Mouse (Mus musculus): ENCODE data around the gene Aff3. TPM values are rescaled to one million over a fixed set of nuclear protein-coding genes. Genes with fewer than 3 reads are reported as not detected.

The Aff3 gene
- polyA plus RNA-seq, 2 experiments: 0.18 to 0.22 TPM

DNA sequence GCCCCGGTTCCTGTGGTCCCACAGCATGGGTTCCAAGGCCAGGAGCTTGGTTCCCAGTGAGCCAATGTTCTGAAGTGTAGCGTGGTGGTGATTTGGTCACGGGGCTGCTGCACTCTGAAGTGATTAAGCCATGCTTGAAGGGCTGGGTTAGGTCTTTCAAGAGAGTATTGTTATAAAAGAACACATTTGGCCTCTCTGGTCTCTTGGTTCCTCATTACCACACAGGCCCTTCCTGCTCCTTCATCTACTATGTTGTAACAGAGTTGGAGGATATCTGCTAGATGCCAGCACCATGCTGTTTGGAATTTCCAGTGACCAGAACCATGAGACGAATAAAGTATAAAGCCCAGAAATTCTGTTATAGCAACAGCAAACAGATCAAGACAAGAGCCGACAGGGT, 431.6 kb downstream of the Aff3 start:
- Histone ChIP-seq H3K36me3 (replicated peaks; ENCODE audit: control insufficient read depth, insufficient read depth, low read depth) (no peaks in the 10 kb centered on the region), H3K9me3 (ENCODE audit: control insufficient read depth, low read length) (no peaks in the 10 kb centered on the region), H3K9ac (replicated peaks) (no peak overlapping the region), H3K4me2 (ENCODE audit: low read depth) (no peak overlapping the region), H3K27me3 (ENCODE audit: control insufficient read depth, insufficient read depth, low read length) (no peaks in the 10 kb centered on the region), H3K27ac (no peak overlapping the region), H3K4me1 (replicated peaks; ENCODE audit: control insufficient read depth in 2 of 2, insufficient read depth in 2 of 2, low read length in 1 of 2) (no peaks in the 10 kb centered on the region), H3K4me3 (ENCODE audit: insufficient read depth in 1 of 2, low read depth in 2 of 2, low read length in 2 of 2) (no peak overlapping the region)
- TF ChIP-seq CTCF (IDR thresholded peaks at IDR 0.05; ENCODE audit: low read depth) (no peak), EP300 (IDR thresholded peaks at IDR 0.05; ENCODE audit: low read depth) (no peak)
- no peak for ATAC-seq (ENCODE audit: insufficient read depth)
- no peak for DNase-seq (ENCODE audit: low read depth in 3 of 3, low spot score in 3 of 3)
- WGBS (ENCODE audit: insufficient replicate concordance): 67% methylated on average over 5 of the region's 5 CpGs

DNA sequence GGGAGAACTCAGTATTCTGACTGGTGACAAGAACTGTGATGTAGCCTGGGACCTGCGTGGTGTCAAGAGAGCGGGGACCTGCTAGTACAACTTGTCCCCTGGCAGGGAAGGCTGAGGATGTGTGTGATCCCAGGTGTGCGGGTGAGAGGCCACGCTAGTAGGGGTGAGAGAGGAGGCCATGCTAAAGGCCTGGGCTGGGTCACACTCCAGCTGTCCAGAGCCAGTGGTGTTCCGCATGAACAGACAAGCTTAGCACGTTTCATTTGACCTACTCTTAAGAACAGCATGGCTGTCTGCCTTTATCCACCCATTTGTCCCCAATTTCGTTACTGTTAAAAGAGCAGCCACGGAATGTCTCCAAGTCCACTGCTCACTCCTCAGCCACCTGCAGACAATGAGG, 434.7 kb downstream of the Aff3 start:
- TF ChIP-seq CTCF (IDR thresholded peaks at IDR 0.05; ENCODE audit: low read depth) (no peak), EP300 (IDR thresholded peaks at IDR 0.05; ENCODE audit: low read depth) (no peak)
- 73% methylated on average over 8 of the region's 8 CpGs for WGBS (ENCODE audit: insufficient replicate concordance)
- no peak for ATAC-seq (ENCODE audit: insufficient read depth)
- no peak overlapping the region for H3K9ac ChIP-seq (replicated peaks)
- H3K4me1 ChIP-seq (replicated peaks; ENCODE audit: control insufficient read depth in 2 of 2, insufficient read depth in 2 of 2, low read length in 1 of 2): no peaks in the 10 kb centered on the region
- H3K4me3 ChIP-seq (ENCODE audit: insufficient read depth in 1 of 2, low read depth in 2 of 2, low read length in 2 of 2): no peak overlapping the region
- H3K9me3 ChIP-seq (ENCODE audit: control insufficient read depth, low read length): peaks cover 3% of the 10 kb centered on the region; the same call in 1 of the 2 replicates
- H3K27ac ChIP-seq: no peak overlapping the region
- no peak for DNase-seq (ENCODE audit: low read depth in 3 of 3, low spot score in 3 of 3)
- H3K4me2 ChIP-seq (ENCODE audit: low read depth): no peak overlapping the region
- no peaks in the 10 kb centered on the region for H3K27me3 ChIP-seq (ENCODE audit: control insufficient read depth, insufficient read depth, low read length)
- no peaks in the 10 kb centered on the region for H3K36me3 ChIP-seq (replicated peaks; ENCODE audit: control insufficient read depth, insufficient read depth, low read depth)

DNA sequence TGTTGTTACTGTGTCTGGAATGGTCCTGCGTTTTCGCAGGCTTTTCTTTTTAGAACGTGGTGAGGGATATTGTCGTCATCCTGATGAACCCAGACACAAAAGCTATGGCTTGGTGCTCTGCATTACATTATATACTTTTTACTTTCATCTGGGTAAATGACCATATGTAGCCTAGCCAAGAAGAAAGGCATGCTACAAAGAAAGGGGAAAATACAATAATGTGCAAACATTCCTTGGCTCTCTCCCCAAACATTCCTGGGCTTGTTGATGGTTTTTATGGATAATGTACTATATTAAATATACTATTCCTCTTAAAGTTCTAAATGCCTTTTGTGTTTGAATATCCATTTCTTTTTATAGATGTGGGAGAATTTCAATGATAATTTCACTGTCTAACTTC, 435.9 kb downstream of the Aff3 start:
- Histone ChIP-seq H3K27me3 (ENCODE audit: control insufficient read depth, insufficient read depth, low read length) (no peaks in the 10 kb centered on the region), H3K4me1 (replicated peaks; ENCODE audit: control insufficient read depth in 2 of 2, insufficient read depth in 2 of 2, low read length in 1 of 2) (no peaks in the 10 kb centered on the region), H3K36me3 (replicated peaks; ENCODE audit: control insufficient read depth, insufficient read depth, low read depth) (no peaks in the 10 kb centered on the region), H3K9me3 (ENCODE audit: control insufficient read depth, low read length) (peaks cover 3% of the 10 kb centered on the region; the same call in 1 of the 2 replicates), H3K4me2 (ENCODE audit: low read depth) (no peak overlapping the region), H3K27ac (no peak overlapping the region), H3K4me3 (ENCODE audit: insufficient read depth in 1 of 2, low read depth in 2 of 2, low read length in 2 of 2) (no peak overlapping the region), H3K9ac (replicated peaks) (no peak overlapping the region)
- TF ChIP-seq CTCF (IDR thresholded peaks at IDR 0.05; ENCODE audit: low read depth) (no peak), EP300 (IDR thresholded peaks at IDR 0.05; ENCODE audit: low read depth) (no peak)
- DNase-seq (ENCODE audit: low read depth in 3 of 3, low spot score in 3 of 3): no peak
- no peak for ATAC-seq (ENCODE audit: insufficient read depth)
- WGBS (ENCODE audit: insufficient replicate concordance): 72% methylated on average over 4 of the region's 4 CpGs

- DNase-seq (ENCODE audit: low read depth in 3 of 3, low spot score in 3 of 3) (no peak), ATAC-seq (ENCODE audit: insufficient read depth) (no peak)
- 68% methylated on average over 3 of the region's 3 CpGs for WGBS (ENCODE audit: insufficient replicate concordance)
- Histone ChIP-seq H3K4me2 (ENCODE audit: low read depth) (no peak overlapping the region), H3K36me3 (replicated peaks; ENCODE audit: control insufficient read depth, insufficient read depth, low read depth) (no peaks in the 10 kb centered on the region), H3K9ac (replicated peaks) (no peak overlapping the region), H3K9me3 (ENCODE audit: control insufficient read depth, low read length) (peaks cover 3% of the 10 kb centered on the region; the same call in 1 of the 2 replicates), H3K27ac (no peak overlapping the region), H3K4me1 (replicated peaks; ENCODE audit: control insufficient read depth in 2 of 2, insufficient read depth in 2 of 2, low read length in 1 of 2) (no peaks in the 10 kb centered on the region), H3K4me3 (ENCODE audit: insufficient read depth in 1 of 2, low read depth in 2 of 2, low read length in 2 of 2) (no peak overlapping the region), H3K27me3 (ENCODE audit: control insufficient read depth, insufficient read depth, low read length) (no peaks in the 10 kb centered on the region)
- no peak for TF ChIP-seq CTCF (IDR thresholded peaks at IDR 0.05; ENCODE audit: low read depth)
Measured at GRCm38 (mm10) chr1:38225166-38225565, 439.6 kb downstream of the Aff3 start.

GRCm38 (mm10) chr1:38222160-38222559, 442.6 kb downstream of the Aff3 start:
- Histone ChIP-seq H3K27ac (no peak overlapping the region), H3K4me3 (ENCODE audit: insufficient read depth in 1 of 2, low read depth in 2 of 2, low read length in 2 of 2) (no peak overlapping the region), H3K27me3 (ENCODE audit: control insufficient read depth, insufficient read depth, low read length) (no peaks in the 10 kb centered on the region), H3K36me3 (replicated peaks; ENCODE audit: control insufficient read depth, insufficient read depth, low read depth) (no peaks in the 10 kb centered on the region), H3K4me1 (replicated peaks; ENCODE audit: control insufficient read depth in 2 of 2, insufficient read depth in 2 of 2, low read length in 1 of 2) (no peaks in the 10 kb centered on the region), H3K4me2 (ENCODE audit: low read depth) (no peak overlapping the region), H3K9me3 (ENCODE audit: control insufficient read depth, low read length) (peaks cover 3% of the 10 kb centered on the region; the same call in 1 of the 2 replicates), H3K9ac (replicated peaks) (no peak overlapping the region)
- TF ChIP-seq CTCF (IDR thresholded peaks at IDR 0.05; ENCODE audit: low read depth) (no peak), EP300 (IDR thresholded peaks at IDR 0.05; ENCODE audit: low read depth) (no peak)
- no peak for DNase-seq (ENCODE audit: low read depth in 3 of 3, low spot score in 3 of 3)
- no peak for ATAC-seq (ENCODE audit: insufficient read depth)
- 80% methylated on average over 1 of the region's 1 CpGs for WGBS (ENCODE audit: insufficient replicate concordance)
